Mouse (Mus musculus) cortical plate, adult 2 months (tissue): ENCODE measurements at regions not wholly inside any gene's neighbourhood (a gene's known extent, or its start where the extent isn't known, plus 50 kb on each side); places are given as distances from the start of the nearest gene placed in this dataset.

Source experiments
- H3K27ac ChIP-seq: fragments of 200-500 bp; 2 replicates; pipeline ENCODE4 v1.5.1; 2012; ENCODE audit warnings: low read length, control low read depth, inconsistent platforms; ENCODE audit not compliant: insufficient read depth
- H3K4me1 ChIP-seq: fragments of 200-500 bp; 2 replicates; pipeline ENCODE4 v1.6.1; 2011; ENCODE audit warnings: low read length; ENCODE audit not compliant: control insufficient read depth, insufficient read depth
- H3K4me3 ChIP-seq: fragments of 200-500 bp; 2 replicates; pipeline ENCODE4 v1.5.1; 2011; ENCODE audit warnings: mild to moderate bottlenecking, low read length, control low read depth; ENCODE audit not compliant: insufficient read depth
- CTCF ChIP-seq: fragments of 200-500 bp; IDR thresholded peaks from 2 replicates; pipeline ENCODE4 v1.5.1; 2011; ENCODE audit warnings: mild to moderate bottlenecking, control low read depth, low read length; ENCODE audit not compliant: insufficient read depth; ENCODE audit errors: extremely low read depth
- POLR2A ChIP-seq: fragments of 200-500 bp; IDR thresholded peaks from 2 replicates; pipeline ENCODE4 v1.6.1; 2011; ENCODE audit warnings: mild to moderate bottlenecking, low read length, control low read depth; ENCODE audit not compliant: insufficient read depth; ENCODE audit errors: extremely low read depth

- Histone ChIP-seq H3K27ac (no peak overlapping the region), H3K4me3 (no peak overlapping the region), H3K4me1 (no peaks in the 10 kb centered on the region)
- TF ChIP-seq CTCF (no peak), POLR2A (no peak)
Observed at GRCm38 (mm10) chr10:43745931-43746630, 155.5 kb downstream of the Qrsl1 start.

GRCm38 (mm10) chr10:43746631-43747001 lies 154.9 kb downstream of the Qrsl1 start:
- Histone ChIP-seq H3K4me1 (no peaks in the 10 kb centered on the region), H3K4me3 (no peak overlapping the region), H3K27ac (no peak overlapping the region)
- TF ChIP-seq POLR2A (no peak), CTCF (no peak)

GRCm38 (mm10) chr10:43747541-43747940 lies 154.0 kb downstream of the Qrsl1 start:
- TF ChIP-seq CTCF = no peak
- no peak for TF ChIP-seq POLR2A
- Histone ChIP-seq H3K4me1 (no peaks in the 10 kb centered on the region), H3K4me3 (no peak overlapping the region), H3K27ac (no peak overlapping the region)

GRCm38 (mm10) chr10:43748300-43748699 lies 153.2 kb downstream of the Qrsl1 start:
- H3K4me1 ChIP-seq = no peaks in the 10 kb centered on the region
- no peak overlapping the region for H3K27ac ChIP-seq
- no peak overlapping the region for H3K4me3 ChIP-seq
- no peak for TF ChIP-seq POLR2A
- TF ChIP-seq CTCF = no peak

- TF ChIP-seq CTCF (no peak), POLR2A (no peak)
- no peak overlapping the region for H3K4me3 ChIP-seq
- no peaks in the 10 kb centered on the region for H3K4me1 ChIP-seq
- no peak overlapping the region for H3K27ac ChIP-seq
Observed at GRCm38 (mm10) chr10:43749496-43750110, 151.9 kb downstream of the Qrsl1 start.

- Histone ChIP-seq H3K4me3 (no peak overlapping the region), H3K27ac (no peak overlapping the region), H3K4me1 (no peaks in the 10 kb centered on the region)
- TF ChIP-seq POLR2A = no peak
- no peak for TF ChIP-seq CTCF
Observed at GRCm38 (mm10) chr10:43750401-43750800, 151.1 kb downstream of the Qrsl1 start.

- Histone ChIP-seq H3K4me3 (no peak overlapping the region), H3K4me1 (no peaks in the 10 kb centered on the region), H3K27ac (no peak overlapping the region)
- TF ChIP-seq POLR2A (no peak), CTCF (no peak)
Observed at GRCm38 (mm10) chr10:43750854-43751253, 150.7 kb downstream of the Qrsl1 start.

GRCm38 (mm10) chr10:43751881-43752675 lies 149.5 kb downstream of the Qrsl1 start:
- Histone ChIP-seq H3K27ac (0 out of 2 replicates have a peak overlapping the region, but pooled peaks have one; percentile 29), H3K4me1 (no peaks in the 10 kb centered on the region)

GRCm38 (mm10) chr10:43756881-43757565 lies 144.5 kb downstream of the Qrsl1 start:
- Histone ChIP-seq H3K4me1 (no peaks in the 10 kb centered on the region; the same call in 1 of the 2 replicates), H3K27ac (no peak overlapping the region), H3K4me3 (no peak overlapping the region)
- no peak for TF ChIP-seq POLR2A
- TF ChIP-seq CTCF = no peak

More at GRCm38 (mm10) chr10:43751881-43752675, 149.5 kb downstream of the Qrsl1 start:
- no peak overlapping the region for H3K4me3 ChIP-seq
- no peak for TF ChIP-seq POLR2A
- no peak for TF ChIP-seq CTCF
